Mouse (Mus musculus) heart, postnatal 0 days (tissue): Measurements from ENCODE around the gene Oxct1.

Source experiments
- CTCF ChIP-seq: IDR thresholded peaks from 2 replicates; pipeline ENCODE4 v1.5.1; 2016; ENCODE audit warnings: antibody characterized with exemption, control low read depth, low read depth
- EP300 ChIP-seq: IDR thresholded peaks from 2 replicates; pipeline ENCODE4 v1.6.1; 2016; ENCODE audit warnings: antibody characterized with exemption, low read depth

DNA sequence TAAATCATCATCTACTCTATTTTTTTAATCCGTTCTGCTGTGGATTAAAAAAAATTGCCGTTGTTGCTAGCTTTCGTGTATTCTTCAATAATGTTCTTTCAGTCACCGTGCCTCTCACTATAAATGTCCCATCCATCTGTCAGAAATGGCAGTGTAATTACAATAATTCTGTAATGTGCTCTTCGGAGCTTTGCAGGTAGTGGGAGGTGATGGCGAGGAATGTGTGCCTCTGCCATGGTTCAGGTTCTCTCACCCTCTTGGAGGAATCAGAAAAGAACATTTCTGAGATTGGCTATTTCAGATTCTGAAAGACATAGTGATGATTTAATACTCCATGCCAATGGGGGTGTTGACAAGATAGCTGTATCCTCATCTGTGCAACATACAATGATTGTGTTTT, 93.8 kb downstream of the Oxct1 start:
- TF ChIP-seq CTCF (no peak), EP300 (no peak)
